Mouse (Mus musculus) thymus, adult 2 months (tissue): ENCODE data around the gene Gm20388.

ENCODE experiments used
- CTCF ChIP-seq: fragments of 200-500 bp; IDR thresholded peaks from 2 replicates; pipeline ENCODE4 v1.5.1; 2012; ENCODE audit warnings: mild to moderate bottlenecking, control low read depth, low read length, moderate library complexity, borderline replicate concordance; ENCODE audit not compliant: control insufficient read depth, poor library complexity, insufficient read depth; ENCODE audit errors: extremely low read depth
- POLR2A ChIP-seq: fragments of 200-500 bp; IDR thresholded peaks from 2 replicates; pipeline ENCODE4 v1.6.1; 2012; ENCODE audit warnings: mild to moderate bottlenecking, low read length, control low read depth, moderate library complexity; ENCODE audit not compliant: control insufficient read depth, poor library complexity, insufficient read depth; ENCODE audit errors: extremely low read depth

- TF ChIP-seq POLR2A = no peak
- TF ChIP-seq CTCF = no peak
These were observed 1462.0 kb downstream of the Gm20388 start for GRCm38 (mm10) chr8:121372639-121372986.
